Mouse (Mus musculus): ENCODE measurements around the gene Llph. TPM values are rescaled to one million over a fixed set of nuclear protein-coding genes. Genes with fewer than 3 reads are reported as not detected.

Llph gene
- polyA plus RNA-seq, 1 experiment from 2014 or later: 42.6 TPM

Other genes with a start within 250 kb of the Llph start
- 8.8 and 11.1 TPM in 2 replicates for gene Helb, start 114.1 kb upstream of the Llph start, polyA plus RNA-seq (2015; fragmentation: Nextera tagmentation; extraction: Ambion mirVana)
- gene Tmbim4, start 25.5 kb upstream of the Llph start, polyA plus RNA-seq (2015; fragmentation: Nextera tagmentation; extraction: Ambion mirVana): 85.3 and 86.9 TPM in 2 replicates
- gene Irak3, start 24.9 kb upstream of the Llph start, polyA plus RNA-seq (2015; fragmentation: Nextera tagmentation; extraction: Ambion mirVana): 0.80 and 1.1 TPM in 2 replicates
- gene Hmga2, start 249.4 kb downstream of the Llph start, polyA plus RNA-seq (2015; fragmentation: Nextera tagmentation; extraction: Ambion mirVana): 7.5 and 7.6 TPM in 2 replicates